Mouse (Mus musculus) testis, postnatal 14 days (tissue): Measurements from ENCODE around the gene Sycp1.
A peak's percentile ranks its signal among the peaks of the same experiment; 100 is the strongest.

Experiments used
- DNase-seq: peaks from one replicate; pipeline ENCODE4 v3.0.0; 2021; ENCODE audit warnings: low spot score

Sycp1 gene

GRCm38 (mm10) chr3:102935451-102936354, at the start of gene Sycp1:
Sycp1 (minus strand) TSS chr3:102936100.
- peak; percentile 93 for DNase-seq

- DNase-seq: no peak
Observed at GRCm38 (mm10) chr3:102980349-102980736, 44.4 kb upstream of the Sycp1 start.

- peak; percentile 61 for DNase-seq
Observed at GRCm38 (mm10) chr3:102979550-102980348, 43.8 kb upstream of the Sycp1 start.

- no peak for DNase-seq
Observed at GRCm38 (mm10) chr3:102976906-102977305, 41.0 kb upstream of the Sycp1 start.

GRCm38 (mm10) chr3:102970508-102970907, 34.6 kb upstream of the Sycp1 start:
- no peak for DNase-seq

- no peak for DNase-seq
Observed at GRCm38 (mm10) chr3:102970067-102970466, 34.2 kb upstream of the Sycp1 start.

GRCm38 (mm10) chr3:102964033-102964432, 28.1 kb upstream of the Sycp1 start, which contains the start of gene Nr1h5:
Nr1h5 (minus strand) TSS chr3:102964133.
- peak; percentile 48 for DNase-seq

GRCm38 (mm10) chr3:102955596-102955995, 19.7 kb upstream of the Sycp1 start:
- no peak for DNase-seq

GRCm38 (mm10) chr3:102955143-102955542, 19.2 kb upstream of the Sycp1 start:
- DNase-seq: no peak

- DNase-seq: no peak
Observed at GRCm38 (mm10) chr3:102954476-102954875, 18.6 kb upstream of the Sycp1 start.

GRCm38 (mm10) chr3:102946861-102947260, 11.0 kb upstream of the Sycp1 start:
- DNase-seq: no peak

- DNase-seq: no peak
Observed at GRCm38 (mm10) chr3:102946312-102946711, 10.4 kb upstream of the Sycp1 start.

GRCm38 (mm10) chr3:102938100-102938499, 2.2 kb upstream of the Sycp1 start:
- no peak for DNase-seq

GRCm38 (mm10) chr3:102899136-102899535, 36.8 kb downstream of the Sycp1 start:
- DNase-seq: no peak

- no peak for DNase-seq
Observed at GRCm38 (mm10) chr3:102880529-102880928, 55.4 kb downstream of the Sycp1 start.

- no peak for DNase-seq
Observed at GRCm38 (mm10) chr3:102848661-102849060, 87.2 kb downstream of the Sycp1 start.

GRCm38 (mm10) chr3:102842386-102842785, 93.5 kb downstream of the Sycp1 start:
- DNase-seq: no peak

- DNase-seq: no peak
Observed at GRCm38 (mm10) chr3:102803937-102804336, 132.0 kb downstream of the Sycp1 start.

GRCm38 (mm10) chr3:102787369-102787768, 148.5 kb downstream of the Sycp1 start:
- no peak for DNase-seq

- DNase-seq: no peak
Observed at GRCm38 (mm10) chr3:102782618-102783017, 153.3 kb downstream of the Sycp1 start, which contains the start of gene Tshb. Tshb (minus strand) TSS chr3:102782718.

- no peak for DNase-seq
Observed at GRCm38 (mm10) chr3:102773018-102773417, 162.9 kb downstream of the Sycp1 start.
